Mouse (Mus musculus) heart, postnatal 0 days (tissue): Measurements from ENCODE around the gene Kdm5b.

Source experiments
- CTCF ChIP-seq: IDR thresholded peaks from 2 replicates; pipeline ENCODE4 v1.5.1; 2016; ENCODE audit warnings: antibody characterized with exemption, control low read depth, low read depth
- EP300 ChIP-seq: IDR thresholded peaks from 2 replicates; pipeline ENCODE4 v1.6.1; 2016; ENCODE audit warnings: antibody characterized with exemption, low read depth

DNA sequence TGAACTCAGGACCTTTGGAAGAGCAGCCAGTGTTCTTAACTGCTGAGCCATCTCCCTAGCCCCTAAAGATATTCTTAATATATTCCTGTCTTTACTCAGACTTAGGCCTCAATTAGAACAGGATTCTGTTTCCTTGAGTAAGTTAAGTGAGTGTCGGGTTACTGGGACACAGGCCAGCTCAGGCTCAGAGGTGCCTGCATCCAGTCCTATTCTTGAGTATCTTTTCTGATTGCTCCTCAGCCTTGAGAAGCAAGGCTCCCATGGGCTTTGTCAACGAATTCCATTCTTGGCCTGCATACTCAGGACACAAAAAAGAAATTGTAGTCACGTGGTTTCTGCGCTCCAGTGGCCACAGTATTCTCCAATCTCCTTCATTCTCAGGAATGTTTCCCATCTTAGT, 11.7 kb upstream of the Kdm5b start:
- TF ChIP-seq CTCF = no peak
- TF ChIP-seq EP300 = no peak
